Mouse (Mus musculus) stomach, embryonic 16.5 days (tissue): Measurements from ENCODE around the gene 4930544D05Rik. TPM values are rescaled to one million over a fixed set of nuclear protein-coding genes. Genes with fewer than 3 reads are reported as not detected.
A peak's percentile ranks its signal among the peaks of the same experiment; 100 is the strongest.

Source experiments
- ATAC-seq: fragments of 200-750 bp; cut with Nextera tagmentation; 2 replicates; pipeline ENCODE4 v1.8.0; 2017; ENCODE audit warnings: moderate number of reproducible peaks, moderate TSS enrichment; ENCODE audit not compliant: insufficient read depth, low FRiP score
- H3K27ac ChIP-seq: fragments of 300-500 bp; sonication (generic); 2 replicates; pipeline ENCODE4 v1.5.1; 2014; ENCODE audit warnings: low read length
- H3K27me3 ChIP-seq: fragments of 300-500 bp; sonication (generic); 2 replicates; pipeline ENCODE4 v1.6.1; 2014; ENCODE audit warnings: low read length, control low read depth, mixed read lengths; ENCODE audit not compliant: control insufficient read depth, insufficient read depth
- H3K36me3 ChIP-seq: fragments of 300-500 bp; sonication (generic); 2 replicates; pipeline ENCODE4 v1.6.1; 2014; ENCODE audit warnings: low read length; ENCODE audit not compliant: control insufficient read depth, insufficient read depth
- H3K4me1 ChIP-seq: fragments of 300-500 bp; sonication (generic); 2 replicates; pipeline ENCODE4 v1.6.1; 2014; ENCODE audit warnings: low read length, control low read depth, mixed read lengths; ENCODE audit not compliant: control insufficient read depth, insufficient read depth
- H3K4me2 ChIP-seq: fragments of 300-500 bp; sonication (generic); 2 replicates; pipeline ENCODE4 v1.6.1; 2014; ENCODE audit warnings: low read depth, low read length, mixed read lengths
- H3K4me3 ChIP-seq: fragments of 300-500 bp; sonication (generic); replicated peaks from 2 replicates; pipeline ENCODE4 v1.5.1; 2014; ENCODE audit warnings: mild to moderate bottlenecking, low read length
- H3K9ac ChIP-seq: fragments of 300-500 bp; sonication (generic); 2 replicates; pipeline ENCODE4 v1.6.1; 2014; ENCODE audit warnings: low read length
- H3K9me3 ChIP-seq: fragments of 300-500 bp; sonication (generic); replicated peaks from 2 replicates; pipeline ENCODE4 v1.6.1; 2016; ENCODE audit warnings: low read length, control low read depth; ENCODE audit not compliant: control insufficient read depth
- WGBS: fragments of 180-500 bp; shearing (Covaris S2); extraction: QIAGEN DNeasy Blood & Tissue Kit; methylation state at CpG from one replicate; pipeline ENCODE4 v1.1.7; 2014; 5-methylcytosine and 5-hydroxymethylcytosine counted together
- polyA plus RNA-seq: library from polyadenylated mRNA; unstranded; fragments of >200 nt; fragmentation: Nextera tagmentation; extraction: Ambion mirVana; gene quantifications from 2 replicates; pipeline ENCODE4 v1.2.1, GENCODE M21; 2015

Gene 4930544D05Rik
- polyA plus RNA-seq, 1 experiment from 2014 or later = not detected

GRCm38 (mm10) chr11:70641241-70641640 is 25.6 kb downstream of the 4930544D05Rik start:
- Histone ChIP-seq H3K9me3 (no peaks in the 10 kb centered on the region), H3K27ac (no peak overlapping the region), H3K27me3 (no peaks in the 10 kb centered on the region), H3K36me3 (0 out of 2 replicates have a peak, but pooled peaks cover 6% of the 10 kb centered on the region), H3K4me2 (no peak overlapping the region), H3K4me3 (no peak overlapping the region), H3K4me1 (peaks cover 12% of the 10 kb centered on the region), H3K9ac (no peak overlapping the region)
- ATAC-seq = no peak
- WGBS = 83% methylated on average over 7 of the region's 7 CpGs

- 90% methylated on average over 6 of the region's 6 CpGs for WGBS
- Histone ChIP-seq H3K9me3 (no peaks in the 10 kb centered on the region), H3K27me3 (no peaks in the 10 kb centered on the region), H3K9ac (no peak overlapping the region), H3K27ac (no peak overlapping the region), H3K4me3 (no peak overlapping the region), H3K4me1 (peaks cover 17% of the 10 kb centered on the region), H3K36me3 (0 out of 2 replicates have a peak, but pooled peaks cover 6% of the 10 kb centered on the region), H3K4me2 (no peak overlapping the region)
- no peak for ATAC-seq
Observed at GRCm38 (mm10) chr11:70643051-70643450, 27.4 kb downstream of the 4930544D05Rik start.

GRCm38 (mm10) chr11:70644564-70645103 is 29.0 kb downstream of the 4930544D05Rik start:
- 94% methylated on average over 8 of the region's 8 CpGs for WGBS
- H3K9me3 ChIP-seq = no peaks in the 10 kb centered on the region
- peaks cover 12% of the 10 kb centered on the region for H3K36me3 ChIP-seq
- H3K27me3 ChIP-seq = no peaks in the 10 kb centered on the region
- H3K4me3 ChIP-seq = no peak overlapping the region
- ATAC-seq = no peak
- H3K4me2 ChIP-seq = no peak overlapping the region
- H3K27ac ChIP-seq = no peak overlapping the region
- H3K4me1 ChIP-seq = peaks cover 29% of the 10 kb centered on the region
- no peak overlapping the region for H3K9ac ChIP-seq

GRCm38 (mm10) chr11:70645461-70646258 is 30.0 kb downstream of the 4930544D05Rik start:
- H3K27ac ChIP-seq = peak overlapping the region; percentile 93; the same call in 1 of the 2 replicates
- WGBS = 86% methylated on average over 12 of the region's 12 CpGs

GRCm38 (mm10) chr11:70646259-70646555 is 30.6 kb downstream of the 4930544D05Rik start:
- ATAC-seq = no peak
- peaks cover 39% of the 10 kb centered on the region for H3K4me1 ChIP-seq

More at GRCm38 (mm10) chr11:70645461-70646258, 30.0 kb downstream of the 4930544D05Rik start:
- no peaks in the 10 kb centered on the region for H3K27me3 ChIP-seq
- peak overlapping the region; percentile 85 for H3K9ac ChIP-seq
- H3K9me3 ChIP-seq = no peaks in the 10 kb centered on the region
- peaks cover 34% of the 10 kb centered on the region for H3K4me1 ChIP-seq
- peaks cover 13% of the 10 kb centered on the region for H3K36me3 ChIP-seq
- no peak for ATAC-seq
- H3K4me2 ChIP-seq = peak overlapping the region; percentile 81
- H3K4me3 ChIP-seq = peak overlapping the region; percentile 59

GRCm38 (mm10) chr11:70646691-70647650 is 31.3 kb downstream of the 4930544D05Rik start, which contains the start of the genes Rnf167 and Slc25a11:
TSS of gene Rnf167 (plus strand) at chr11:70647235.
TSS of gene Slc25a11 (minus strand) at chr11:70647479.
- under 1% methylated on average over 63 of the region's 63 CpGs for WGBS
- Histone ChIP-seq H3K9ac (peak within 1 kb of the TSS; percentile 93), H3K36me3 (peaks cover 19% of the 10 kb centered on the region), H3K27ac (peak within 1 kb of the TSS; percentile 98), H3K4me3 (peak within 1 kb of the TSS; percentile 87), H3K9me3 (no peaks in the 10 kb centered on the region), H3K27me3 (no peaks in the 10 kb centered on the region), H3K4me1 (peaks cover 47% of the 10 kb centered on the region), H3K4me2 (peak within 1 kb of the TSS; percentile 87)
- peak; percentile 89 for ATAC-seq

More at GRCm38 (mm10) chr11:70646259-70646555, 30.6 kb downstream of the 4930544D05Rik start:
- H3K27ac ChIP-seq = peak overlapping the region; percentile 93
- peaks cover 16% of the 10 kb centered on the region for H3K36me3 ChIP-seq
- peak overlapping the region; percentile 81 for H3K4me2 ChIP-seq
- peak overlapping the region; percentile 85 for H3K9ac ChIP-seq
- peak overlapping the region; percentile 59 for H3K4me3 ChIP-seq
- 17% methylated on average over 3 of the region's 3 CpGs for WGBS
- no peaks in the 10 kb centered on the region for H3K27me3 ChIP-seq
- no peaks in the 10 kb centered on the region for H3K9me3 ChIP-seq

- H3K4me1 ChIP-seq = peaks cover 56% of the 10 kb centered on the region
- WGBS = 3% methylated on average over 28 of the region's 28 CpGs
Observed at GRCm38 (mm10) chr11:70647716-70648420, 32.2 kb downstream of the 4930544D05Rik start.

GRCm38 (mm10) chr11:70648512-70648911 is 32.9 kb downstream of the 4930544D05Rik start:
- WGBS = 69% methylated on average over 4 of the region's 4 CpGs
- Histone ChIP-seq H3K9me3 (no peaks in the 10 kb centered on the region), H3K4me1 (peaks cover 57% of the 10 kb centered on the region), H3K4me2 (peak overlapping the region; percentile 87), H3K9ac (peak overlapping the region; percentile 93), H3K27me3 (no peaks in the 10 kb centered on the region), H3K36me3 (peaks cover 25% of the 10 kb centered on the region), H3K27ac (peak overlapping the region; percentile 98; the same call in 1 of the 2 replicates), H3K4me3 (peak overlapping the region; percentile 87)
- no peak for ATAC-seq

More at GRCm38 (mm10) chr11:70647716-70648420, 32.2 kb downstream of the 4930544D05Rik start:
- Histone ChIP-seq H3K27me3 (no peaks in the 10 kb centered on the region), H3K9me3 (no peaks in the 10 kb centered on the region), H3K27ac (peak overlapping the region; percentile 98), H3K9ac (peak overlapping the region; percentile 93), H3K36me3 (peaks cover 25% of the 10 kb centered on the region), H3K4me3 (peak overlapping the region; percentile 87), H3K4me2 (peak overlapping the region; percentile 87)
- peak; percentile 1; the same call in 1 of the 2 replicates for ATAC-seq
